Mouse (Mus musculus) midbrain, embryonic 13.5 days (tissue): ENCODE results near the gene C1qtnf5. TPM values are rescaled to one million over a fixed set of nuclear protein-coding genes. Genes with fewer than 3 reads are reported as not detected.

Source experiments
- ATAC-seq: fragments of 200-750 bp; cut with Nextera tagmentation; 2 replicates; pipeline ENCODE4 v1.8.0; 2017; ENCODE audit warnings: mild to moderate bottlenecking, moderate TSS enrichment, moderate library complexity
- H3K27ac ChIP-seq: fragments of 300-500 bp; sonication (generic); 2 replicates; pipeline ENCODE4 v1.5.1; 2015; ENCODE audit warnings: inconsistent platforms, mild to moderate bottlenecking, moderate library complexity
- H3K27me3 ChIP-seq: fragments of 300-500 bp; sonication (generic); 2 replicates; pipeline ENCODE4 v1.6.1; 2015; ENCODE audit warnings: mild to moderate bottlenecking, inconsistent platforms
- H3K36me3 ChIP-seq: fragments of 300-500 bp; sonication (generic); 2 replicates; pipeline ENCODE4 v1.6.1; 2015; ENCODE audit warnings: mild to moderate bottlenecking, inconsistent platforms
- H3K4me1 ChIP-seq: fragments of 300-500 bp; sonication (generic); replicated peaks from 2 replicates; pipeline ENCODE4 v1.6.1; 2015; ENCODE audit warnings: inconsistent platforms
- H3K4me2 ChIP-seq: fragments of 300-500 bp; sonication (generic); replicated peaks from 2 replicates; pipeline ENCODE4 v1.6.1; 2015; ENCODE audit warnings: moderate library complexity, mild to moderate bottlenecking, inconsistent platforms
- H3K4me3 ChIP-seq: fragments of 300-500 bp; sonication (generic); replicated peaks from 2 replicates; pipeline ENCODE4 v1.5.1; 2015; ENCODE audit warnings: mild to moderate bottlenecking, inconsistent platforms
- H3K9ac ChIP-seq: fragments of 300-500 bp; sonication (generic); replicated peaks from 2 replicates; pipeline ENCODE4 v1.6.1; 2015; ENCODE audit warnings: mild to moderate bottlenecking, inconsistent platforms
- H3K9me3 ChIP-seq: fragments of 300-500 bp; sonication (generic); 2 replicates; pipeline ENCODE4 v1.6.1; 2016; ENCODE audit warnings: mild to moderate bottlenecking, inconsistent platforms
- WGBS: fragments of 180-500 bp; shearing (Covaris S2); methylation state at CpG from one replicate; pipeline ENCODE4 v1.1.7; 2015; 5-methylcytosine and 5-hydroxymethylcytosine counted together
- polyA plus RNA-seq: library from polyadenylated mRNA; unstranded; fragments of >200 nt; fragmentation: Nextera tagmentation; extraction: Ambion mirVana; gene quantifications from 2 replicates; pipeline ENCODE4 v1.2.1, GENCODE M21; 2015

Gene C1qtnf5
- polyA plus RNA-seq, 1 experiment from 2014 or later = 2.5 TPM

- 0 out of 2 replicates have a peak, but pooled peaks cover 4% of the 10 kb centered on the region for H3K36me3 ChIP-seq
- H3K9me3 ChIP-seq = no peaks in the 10 kb centered on the region
- peak overlapping the region; percentile 48 for H3K4me2 ChIP-seq
- H3K27me3 ChIP-seq = peaks cover 7% of the 10 kb centered on the region
- peaks cover 18% of the 10 kb centered on the region for H3K4me1 ChIP-seq
- 0 out of 2 replicates have a peak overlapping the region, but pooled peaks have one; percentile 23 for H3K9ac ChIP-seq
- 0 out of 2 replicates have a peak overlapping the region, but pooled peaks have one; percentile 18 for H3K4me3 ChIP-seq
- no peak overlapping the region for H3K27ac ChIP-seq
- peak; percentile 77 for ATAC-seq
- WGBS = 29% methylated on average over 24 of the region's 24 CpGs
Observed at GRCm38 (mm10) chr9:44093612-44094503, 13.2 kb upstream of the C1qtnf5 start.

GRCm38 (mm10) chr9:44094737-44095136 lies 12.3 kb upstream of the C1qtnf5 start:
- H3K27me3 ChIP-seq = no peaks in the 10 kb centered on the region
- H3K9ac ChIP-seq = no peak overlapping the region
- 0 out of 2 replicates have a peak, but pooled peaks cover 4% of the 10 kb centered on the region for H3K36me3 ChIP-seq
- H3K4me2 ChIP-seq = no peak overlapping the region
- WGBS = 86% methylated on average over 3 of the region's 3 CpGs
- H3K27ac ChIP-seq = no peak overlapping the region
- no peaks in the 10 kb centered on the region for H3K9me3 ChIP-seq
- H3K4me3 ChIP-seq = no peak overlapping the region
- H3K4me1 ChIP-seq = peaks cover 18% of the 10 kb centered on the region
- no peak for ATAC-seq

- Histone ChIP-seq H3K4me1 (peaks cover 18% of the 10 kb centered on the region), H3K27me3 (no peaks in the 10 kb centered on the region), H3K27ac (no peak overlapping the region), H3K36me3 (0 out of 2 replicates have a peak, but pooled peaks cover 4% of the 10 kb centered on the region), H3K9ac (no peak overlapping the region), H3K4me3 (no peak overlapping the region), H3K9me3 (no peaks in the 10 kb centered on the region), H3K4me2 (no peak overlapping the region)
- no peak for ATAC-seq
- 91% methylated on average over 9 of the region's 9 CpGs for WGBS
Observed at GRCm38 (mm10) chr9:44095781-44096180, 11.3 kb upstream of the C1qtnf5 start.

- H3K4me2 ChIP-seq = no peak overlapping the region
- peak; percentile 67; the same call in 1 of the 2 replicates for ATAC-seq
- no peaks in the 10 kb centered on the region for H3K27me3 ChIP-seq
- no peak overlapping the region for H3K9ac ChIP-seq
- H3K36me3 ChIP-seq = 0 out of 2 replicates have a peak, but pooled peaks cover 4% of the 10 kb centered on the region
- H3K4me1 ChIP-seq = peaks cover 20% of the 10 kb centered on the region
- H3K4me3 ChIP-seq = no peak overlapping the region
- peak overlapping the region; percentile 66 for H3K27ac ChIP-seq
- WGBS = 13% methylated on average over 9 of the region's 9 CpGs
- no peaks in the 10 kb centered on the region for H3K9me3 ChIP-seq
Observed at GRCm38 (mm10) chr9:44096536-44096935, 10.5 kb upstream of the C1qtnf5 start.

- Histone ChIP-seq H3K9ac (no peak within 1 kb of the TSS), H3K36me3 (peaks cover 5% of the 10 kb centered on the region; the same call in 1 of the 2 replicates), H3K4me2 (no peak within 1 kb of the TSS), H3K27me3 (no peaks in the 10 kb centered on the region), H3K4me1 (peaks cover 14% of the 10 kb centered on the region), H3K4me3 (no peak within 1 kb of the TSS), H3K9me3 (no peaks in the 10 kb centered on the region), H3K27ac (no peak within 1 kb of the TSS)
- WGBS = 44% methylated on average over 9 of the region's 9 CpGs
- ATAC-seq = no peak
Observed at GRCm38 (mm10) chr9:44101490-44101889, 5.6 kb upstream of the C1qtnf5 start, which contains the start of gene Mfrp. TSS of gene Mfrp (plus strand) at chr9:44101729.

- Histone ChIP-seq H3K27ac (no peak overlapping the region), H3K4me2 (no peak overlapping the region), H3K9me3 (no peaks in the 10 kb centered on the region), H3K9ac (no peak overlapping the region), H3K36me3 (peaks cover 5% of the 10 kb centered on the region; the same call in 1 of the 2 replicates), H3K27me3 (no peaks in the 10 kb centered on the region), H3K4me3 (no peak overlapping the region), H3K4me1 (peaks cover 42% of the 10 kb centered on the region)
- 94% methylated on average over 7 of the region's 7 CpGs for WGBS
- ATAC-seq = no peak
Observed at GRCm38 (mm10) chr9:44104881-44105280, 2.2 kb upstream of the C1qtnf5 start.

GRCm38 (mm10) chr9:44105781-44106180 lies 1.3 kb upstream of the C1qtnf5 start:
- Histone ChIP-seq H3K9ac (no peak overlapping the region), H3K4me2 (no peak overlapping the region), H3K4me1 (peaks cover 51% of the 10 kb centered on the region), H3K27me3 (no peaks in the 10 kb centered on the region), H3K4me3 (no peak overlapping the region), H3K9me3 (no peaks in the 10 kb centered on the region), H3K36me3 (peaks cover 5% of the 10 kb centered on the region; the same call in 1 of the 2 replicates), H3K27ac (no peak overlapping the region)
- WGBS = 90% methylated on average over 10 of the region's 10 CpGs
- ATAC-seq = no peak

- Histone ChIP-seq H3K4me2 (no peak overlapping the region), H3K36me3 (peaks cover 5% of the 10 kb centered on the region; the same call in 1 of the 2 replicates), H3K27me3 (no peaks in the 10 kb centered on the region), H3K4me3 (no peak overlapping the region), H3K9me3 (no peaks in the 10 kb centered on the region), H3K27ac (no peak overlapping the region), H3K9ac (no peak overlapping the region), H3K4me1 (peaks cover 53% of the 10 kb centered on the region)
- ATAC-seq = no peak
- WGBS = 90% methylated on average over 6 of the region's 7 CpGs
Observed at GRCm38 (mm10) chr9:44106182-44106581, 863 bp upstream of the C1qtnf5 start.

GRCm38 (mm10) chr9:44106596-44106995 lies 449 bp upstream of the C1qtnf5 start:
- Histone ChIP-seq H3K9ac (no peak overlapping the region), H3K9me3 (no peaks in the 10 kb centered on the region), H3K4me3 (no peak overlapping the region), H3K4me1 (peaks cover 51% of the 10 kb centered on the region), H3K4me2 (peak overlapping the region; percentile 44; the same call in 1 of the 2 replicates), H3K36me3 (peaks cover 5% of the 10 kb centered on the region; the same call in 1 of the 2 replicates), H3K27ac (no peak overlapping the region), H3K27me3 (no peaks in the 10 kb centered on the region)
- 59% methylated on average over 4 of the region's 4 CpGs for WGBS
- ATAC-seq = no peak

GRCm38 (mm10) chr9:44107557-44108179 lies 623 bp downstream of the C1qtnf5 start:
- 26% methylated on average over 25 of the region's 25 CpGs for WGBS
- peaks cover 61% of the 10 kb centered on the region for H3K4me1 ChIP-seq
- ATAC-seq = peak; percentile 34

GRCm38 (mm10) chr9:44108269-44109055 lies 1.4 kb downstream of the C1qtnf5 start:
- H3K9me3 ChIP-seq = no peaks in the 10 kb centered on the region
- no peak overlapping the region for H3K27ac ChIP-seq
- H3K27me3 ChIP-seq = no peaks in the 10 kb centered on the region
- H3K4me1 ChIP-seq = peaks cover 62% of the 10 kb centered on the region
- peak overlapping the region; percentile 44 for H3K4me2 ChIP-seq
- H3K4me3 ChIP-seq = peak overlapping the region; percentile 21; the same call in 1 of the 2 replicates
- ATAC-seq = no peak
- 83% methylated on average over 31 of the region's 31 CpGs for WGBS
- peaks cover 5% of the 10 kb centered on the region; the same call in 1 of the 2 replicates for H3K36me3 ChIP-seq
- H3K9ac ChIP-seq = peak overlapping the region; percentile 54

More at GRCm38 (mm10) chr9:44107557-44108179, 623 bp downstream of the C1qtnf5 start:
- Histone ChIP-seq H3K36me3 (peaks cover 5% of the 10 kb centered on the region; the same call in 1 of the 2 replicates), H3K4me3 (peak overlapping the region; percentile 21), H3K27me3 (no peaks in the 10 kb centered on the region), H3K9ac (peak overlapping the region; percentile 54), H3K4me2 (peak overlapping the region; percentile 44), H3K9me3 (no peaks in the 10 kb centered on the region), H3K27ac (peak overlapping the region; percentile 51; the same call in 1 of the 2 replicates)
